Mouse (Mus musculus): ENCODE results near the gene Apol10b.
"Not testable (repeated sequence)": the region's sequence is repeated elsewhere in the genome, so short reads cannot be mapped to it uniquely, and the experiment has no call there.

DNA sequence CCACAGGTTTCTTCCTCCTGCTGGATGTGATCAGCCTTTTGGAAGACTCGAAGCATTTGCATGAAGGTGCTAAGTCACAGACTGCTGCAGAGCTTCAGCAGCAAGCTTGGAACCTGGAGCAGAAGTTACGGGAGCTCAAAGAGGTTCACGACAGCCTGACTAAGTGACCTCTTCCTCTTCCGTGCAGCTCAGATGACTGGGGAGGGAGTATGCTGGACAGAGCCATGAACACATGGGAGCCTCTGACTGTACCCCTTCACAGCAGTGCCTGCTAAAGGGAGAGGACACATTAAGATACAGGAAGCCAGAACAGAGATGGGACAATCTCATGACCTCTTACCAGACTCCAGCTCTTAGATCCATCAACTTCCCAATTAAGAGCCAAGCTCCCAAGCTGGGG lies 30.5 kb upstream of the Apol10b start:
- TF ChIP-seq POLR2A (IDR thresholded peaks at IDR 0.05; ENCODE audit: borderline replicate concordance, extremely low read depth, insufficient read depth, insufficient read length, poor library complexity, severe bottlenecking); CTCF (IDR thresholded peaks at IDR 0.05; ENCODE audit: borderline replicate concordance, extremely low read depth, insufficient read depth, insufficient read length): not testable (repeated sequence)

Measured in brain, embryonic 14.5 days (tissue).